Mouse (Mus musculus) lung, postnatal 0 days (tissue): Measurements from ENCODE around the gene Rnf217. TPM values are rescaled to one million over a fixed set of nuclear protein-coding genes. Genes with fewer than 3 reads are reported as not detected.

Source experiments
- ATAC-seq: fragments of 200-750 bp; cut with Nextera tagmentation; 2 replicates; pipeline ENCODE4 v1.8.0; 2017; ENCODE audit warnings: moderate library complexity
- DNase-seq: peaks from one replicate; pipeline ENCODE4 v3.0.0-alpha.2; 2016; ENCODE audit warnings: low spot score
- H3K27ac ChIP-seq: fragments of 300-500 bp; sonication (generic); 2 replicates; pipeline ENCODE4 v1.5.1; 2014; ENCODE audit warnings: antibody characterized with exemption, mild to moderate bottlenecking, low read length, mixed read lengths
- H3K27me3 ChIP-seq: fragments of 300-500 bp; sonication (generic); replicated peaks from 2 replicates; pipeline ENCODE4 v1.6.1; 2014; ENCODE audit warnings: low read length, mixed read lengths; ENCODE audit not compliant: insufficient read depth
- H3K36me3 ChIP-seq: fragments of 300-500 bp; sonication (generic); 2 replicates; pipeline ENCODE4 v1.6.1; 2014; ENCODE audit warnings: low read length, mixed read lengths; ENCODE audit not compliant: insufficient read depth
- H3K4me1 ChIP-seq: fragments of 300-500 bp; sonication (generic); 2 replicates; pipeline ENCODE4 v1.6.1; 2014; ENCODE audit warnings: antibody characterized with exemption, low read depth, low read length, mixed read lengths; ENCODE audit not compliant: insufficient read depth
- H3K4me2 ChIP-seq: fragments of 300-500 bp; sonication (generic); replicated peaks from 2 replicates; pipeline ENCODE4 v1.6.1; 2014; ENCODE audit warnings: low read depth, mild to moderate bottlenecking, low read length, moderate library complexity, mixed read lengths
- H3K4me3 ChIP-seq: fragments of 300-500 bp; sonication (generic); 2 replicates; pipeline ENCODE4 v1.5.1; 2014; ENCODE audit warnings: low read depth, low read length
- H3K9ac ChIP-seq: fragments of 300-500 bp; sonication (generic); replicated peaks from 2 replicates; pipeline ENCODE4 v1.6.1; 2014; ENCODE audit warnings: low read depth, mild to moderate bottlenecking
- H3K9me3 ChIP-seq: fragments of 300-500 bp; sonication (generic); 2 replicates; pipeline ENCODE4 v1.6.1; 2016; ENCODE audit warnings: low read length, mixed read lengths
- CTCF ChIP-seq: IDR thresholded peaks from 2 replicates; pipeline ENCODE4 v1.5.1; 2016; ENCODE audit warnings: antibody characterized with exemption, mild to moderate bottlenecking
- EP300 ChIP-seq: IDR thresholded peaks from 2 replicates; pipeline ENCODE4 v1.6.1; 2016; ENCODE audit warnings: antibody characterized with exemption, mild to moderate bottlenecking, control low read depth
- WGBS: fragments of 180-500 bp; shearing (Covaris S2); extraction: QIAGEN DNeasy Blood & Tissue Kit; methylation state at CpG from one replicate; pipeline ENCODE4 v1.1.7; 2014; 5-methylcytosine and 5-hydroxymethylcytosine counted together
- polyA plus RNA-seq: library from polyadenylated mRNA; unstranded; fragments of >200 nt; fragmentation: Nextera tagmentation; extraction: Ambion mirVana; gene quantifications from 2 replicates; pipeline ENCODE4 v1.2.1, GENCODE M21; 2015

Rnf217 gene
- 1.6 TPM in 2 replicates for polyA plus RNA-seq

GRCm38 (mm10) chr10:31609066-31609961 lies at the start of gene Rnf217:
Gene Rnf217 (minus strand): TSS chr10:31609184.
- Histone ChIP-seq H3K9ac (peak within 1 kb of the TSS; percentile 87), H3K27ac (peak within 1 kb of the TSS; percentile 87), H3K9me3 (no peaks in the 10 kb centered on the region), H3K4me3 (peak within 1 kb of the TSS; percentile 89), H3K4me2 (peak within 1 kb of the TSS; percentile 84), H3K27me3 (no peaks in the 10 kb centered on the region), H3K36me3 (no peaks in the 10 kb centered on the region), H3K4me1 (peaks cover 5% of the 10 kb centered on the region)
- peak; percentile 79 for ATAC-seq
- DNase-seq: peak; percentile 71
- WGBS: under 1% methylated on average over 60 of the region's 106 CpGs
- TF ChIP-seq EP300 (no peak), CTCF (peak; percentile 27)

- TF ChIP-seq CTCF (no peak), EP300 (no peak)
- Histone ChIP-seq H3K9me3 (no peaks in the 10 kb centered on the region), H3K27ac (no peak overlapping the region), H3K4me3 (no peak overlapping the region), H3K27me3 (no peaks in the 10 kb centered on the region), H3K4me2 (no peak overlapping the region), H3K9ac (no peak overlapping the region), H3K4me1 (no peaks in the 10 kb centered on the region), H3K36me3 (no peaks in the 10 kb centered on the region)
- 67% methylated on average over 3 of the region's 3 CpGs for WGBS
- DNase-seq (no peak), ATAC-seq (no peak)
Measured at GRCm38 (mm10) chr10:31647270-31647669, 38.3 kb upstream of the Rnf217 start.

- Histone ChIP-seq H3K27ac (no peak overlapping the region), H3K27me3 (no peaks in the 10 kb centered on the region), H3K4me1 (no peaks in the 10 kb centered on the region), H3K36me3 (no peaks in the 10 kb centered on the region), H3K4me2 (no peak overlapping the region), H3K4me3 (no peak overlapping the region), H3K9me3 (no peaks in the 10 kb centered on the region), H3K9ac (no peak overlapping the region)
- TF ChIP-seq CTCF (no peak), EP300 (no peak)
- DNase-seq (no peak), ATAC-seq (no peak)
- 51% methylated on average over 1 of the region's 1 CpGs for WGBS
Measured at GRCm38 (mm10) chr10:31646083-31646482, 37.1 kb upstream of the Rnf217 start.

GRCm38 (mm10) chr10:31635098-31635497 lies 26.1 kb upstream of the Rnf217 start:
- H3K9ac ChIP-seq: no peak overlapping the region
- no peaks in the 10 kb centered on the region for H3K9me3 ChIP-seq
- 79% methylated on average over 3 of the region's 3 CpGs for WGBS
- H3K4me2 ChIP-seq: no peak overlapping the region
- no peak for DNase-seq
- H3K27me3 ChIP-seq: no peaks in the 10 kb centered on the region
- no peaks in the 10 kb centered on the region for H3K36me3 ChIP-seq
- no peak overlapping the region for H3K4me3 ChIP-seq
- H3K4me1 ChIP-seq: no peaks in the 10 kb centered on the region
- H3K27ac ChIP-seq: no peak overlapping the region
- ATAC-seq: no peak
- TF ChIP-seq EP300 (no peak), CTCF (no peak)

- ATAC-seq (no peak), DNase-seq (no peak)
- no peaks in the 10 kb centered on the region for H3K9me3 ChIP-seq
- H3K4me2 ChIP-seq: no peak overlapping the region
- 71% methylated on average over 1 of the region's 1 CpGs for WGBS
- no peak for TF ChIP-seq EP300
- no peak for TF ChIP-seq CTCF
- no peaks in the 10 kb centered on the region for H3K27me3 ChIP-seq
- no peak overlapping the region for H3K9ac ChIP-seq
- no peak overlapping the region for H3K4me3 ChIP-seq
- no peaks in the 10 kb centered on the region for H3K4me1 ChIP-seq
- no peaks in the 10 kb centered on the region for H3K36me3 ChIP-seq
- no peak overlapping the region for H3K27ac ChIP-seq
Measured at GRCm38 (mm10) chr10:31632005-31632404, 23.0 kb upstream of the Rnf217 start.

- no peaks in the 10 kb centered on the region for H3K36me3 ChIP-seq
- no peak overlapping the region for H3K4me3 ChIP-seq
- ATAC-seq: no peak
- no peak overlapping the region for H3K9ac ChIP-seq
- H3K27ac ChIP-seq: no peak overlapping the region
- no peaks in the 10 kb centered on the region for H3K27me3 ChIP-seq
- no peak overlapping the region for H3K4me2 ChIP-seq
- no peaks in the 10 kb centered on the region for H3K4me1 ChIP-seq
- H3K9me3 ChIP-seq: no peaks in the 10 kb centered on the region
- WGBS: 42% methylated on average over 2 of the region's 2 CpGs
- DNase-seq: no peak
- TF ChIP-seq CTCF (no peak), EP300 (no peak)
Measured at GRCm38 (mm10) chr10:31615355-31615754, 6.4 kb upstream of the Rnf217 start.
